Mouse (Mus musculus): Measurements from ENCODE around the gene Ccdc185. TPM values are rescaled to one million over a fixed set of nuclear protein-coding genes. Genes with fewer than 3 reads are reported as not detected.

The Ccdc185 gene
- polyA plus RNA-seq, 1 experiment from 2014 or later = not detected

GRCm38 (mm10) chr1:182727541-182727940, 21.4 kb downstream of the Ccdc185 start:
- ATAC-seq (ENCODE audit: low FRiP score) (no peak), DNase-seq (ENCODE audit: low spot score) (no peak)
- WGBS = 57% methylated on average over 12 of the region's 12 CpGs
- no peaks in the 10 kb centered on the region for H3K27me3 ChIP-seq (ENCODE audit: control insufficient read depth, insufficient read depth, low read length)
- no peaks in the 10 kb centered on the region for H3K4me1 ChIP-seq (replicated peaks; ENCODE audit: control insufficient read depth, insufficient read depth, low read length)
- no peak overlapping the region for H3K27ac ChIP-seq (ENCODE audit: low read depth, low read length)
- no peak overlapping the region for H3K4me3 ChIP-seq (ENCODE audit: low read depth, low read length)
- H3K9me3 ChIP-seq (ENCODE audit: control insufficient read depth, low read length) = no peaks in the 10 kb centered on the region
- H3K9ac ChIP-seq (ENCODE audit: low read depth, low read length) = no peak overlapping the region
- H3K4me2 ChIP-seq (replicated peaks; ENCODE audit: low read depth, low read length) = no peak overlapping the region
- H3K36me3 ChIP-seq (ENCODE audit: control insufficient read depth, insufficient read depth, low read length) = no peaks in the 10 kb centered on the region

- Histone ChIP-seq H3K27me3 (ENCODE audit: control insufficient read depth, insufficient read depth, low read length) (no peaks in the 10 kb centered on the region), H3K4me2 (replicated peaks; ENCODE audit: low read depth, low read length) (no peak overlapping the region), H3K9me3 (ENCODE audit: control insufficient read depth, low read length) (no peaks in the 10 kb centered on the region), H3K4me3 (ENCODE audit: low read depth, low read length) (no peak overlapping the region), H3K4me1 (replicated peaks; ENCODE audit: control insufficient read depth, insufficient read depth, low read length) (no peaks in the 10 kb centered on the region), H3K36me3 (ENCODE audit: control insufficient read depth, insufficient read depth, low read length) (no peaks in the 10 kb centered on the region), H3K9ac (ENCODE audit: low read depth, low read length) (no peak overlapping the region), H3K27ac (ENCODE audit: low read depth, low read length) (no peak overlapping the region)
- ATAC-seq (ENCODE audit: low FRiP score) (no peak), DNase-seq (ENCODE audit: low spot score) (no peak)
- WGBS = 80% methylated on average over 6 of the region's 6 CpGs
Observed at GRCm38 (mm10) chr1:182714236-182714935, 34.6 kb downstream of the Ccdc185 start.

GRCm38 (mm10) chr1:182711360-182711933, 37.5 kb downstream of the Ccdc185 start:
- Histone ChIP-seq H3K27ac (ENCODE audit: low read depth, low read length) (no peak overlapping the region), H3K4me2 (replicated peaks; ENCODE audit: low read depth, low read length) (no peak overlapping the region), H3K27me3 (ENCODE audit: control insufficient read depth, insufficient read depth, low read length) (no peaks in the 10 kb centered on the region), H3K4me3 (ENCODE audit: low read depth, low read length) (no peak overlapping the region), H3K36me3 (ENCODE audit: control insufficient read depth, insufficient read depth, low read length) (no peaks in the 10 kb centered on the region), H3K9ac (ENCODE audit: low read depth, low read length) (no peak overlapping the region), H3K4me1 (replicated peaks; ENCODE audit: control insufficient read depth, insufficient read depth, low read length) (no peaks in the 10 kb centered on the region), H3K9me3 (ENCODE audit: control insufficient read depth, low read length) (no peaks in the 10 kb centered on the region)
- 47% methylated on average over 7 of the region's 7 CpGs for WGBS
- DNase-seq (ENCODE audit: low spot score) (no peak), ATAC-seq (ENCODE audit: low FRiP score) (no peak; the same call in 1 of the 2 replicates)

GRCm38 (mm10) chr1:182707459-182707858, 41.5 kb downstream of the Ccdc185 start:
- no peak overlapping the region for H3K4me2 ChIP-seq (replicated peaks; ENCODE audit: low read depth, low read length)
- no peak overlapping the region for H3K9ac ChIP-seq (ENCODE audit: low read depth, low read length)
- no peak for ATAC-seq (ENCODE audit: low FRiP score)
- no peaks in the 10 kb centered on the region for H3K27me3 ChIP-seq (ENCODE audit: control insufficient read depth, insufficient read depth, low read length)
- no peaks in the 10 kb centered on the region for H3K4me1 ChIP-seq (replicated peaks; ENCODE audit: control insufficient read depth, insufficient read depth, low read length)
- H3K4me3 ChIP-seq (ENCODE audit: low read depth, low read length) = no peak overlapping the region
- no peaks in the 10 kb centered on the region for H3K36me3 ChIP-seq (ENCODE audit: control insufficient read depth, insufficient read depth, low read length)
- no peaks in the 10 kb centered on the region for H3K9me3 ChIP-seq (ENCODE audit: control insufficient read depth, low read length)
- DNase-seq (ENCODE audit: low spot score) = no peak
- WGBS = 93% methylated on average over 4 of the region's 4 CpGs
- H3K27ac ChIP-seq (ENCODE audit: low read depth, low read length) = no peak overlapping the region

- ATAC-seq (ENCODE audit: low FRiP score) = no peak
Observed at GRCm38 (mm10) chr1:182704882-182705281, 44.1 kb downstream of the Ccdc185 start.

GRCm38 (mm10) chr1:182699392-182700347, 49.3 kb downstream of the Ccdc185 start:
- no peak overlapping the region for H3K4me2 ChIP-seq (replicated peaks; ENCODE audit: low read depth, low read length)
- ATAC-seq (ENCODE audit: low FRiP score) (peak; percentile 35; the same call in 1 of the 2 replicates), DNase-seq (ENCODE audit: low spot score) (no peak)
- H3K4me1 ChIP-seq (replicated peaks; ENCODE audit: control insufficient read depth, insufficient read depth, low read length) = no peaks in the 10 kb centered on the region
- no peaks in the 10 kb centered on the region for H3K9me3 ChIP-seq (ENCODE audit: control insufficient read depth, low read length)
- no peak overlapping the region for H3K4me3 ChIP-seq (ENCODE audit: low read depth, low read length)
- WGBS = 74% methylated on average over 9 of the region's 9 CpGs
- no peak overlapping the region for H3K27ac ChIP-seq (ENCODE audit: low read depth, low read length)
- no peak overlapping the region for H3K9ac ChIP-seq (ENCODE audit: low read depth, low read length)
- no peaks in the 10 kb centered on the region for H3K27me3 ChIP-seq (ENCODE audit: control insufficient read depth, insufficient read depth, low read length)
- no peaks in the 10 kb centered on the region for H3K36me3 ChIP-seq (ENCODE audit: control insufficient read depth, insufficient read depth, low read length)

More at GRCm38 (mm10) chr1:182704882-182705281, 44.1 kb downstream of the Ccdc185 start:
- H3K36me3 ChIP-seq (ENCODE audit: control insufficient read depth, insufficient read depth, low read length) = no peaks in the 10 kb centered on the region
- no peak overlapping the region for H3K4me3 ChIP-seq (ENCODE audit: low read depth, low read length)
- no peaks in the 10 kb centered on the region for H3K4me1 ChIP-seq (replicated peaks; ENCODE audit: control insufficient read depth, insufficient read depth, low read length)
- no peak overlapping the region for H3K27ac ChIP-seq (ENCODE audit: low read depth, low read length)
- WGBS = 46% methylated on average over 2 of the region's 2 CpGs
- H3K27me3 ChIP-seq (ENCODE audit: control insufficient read depth, insufficient read depth, low read length) = no peaks in the 10 kb centered on the region
- no peak overlapping the region for H3K4me2 ChIP-seq (replicated peaks; ENCODE audit: low read depth, low read length)
- no peaks in the 10 kb centered on the region for H3K9me3 ChIP-seq (ENCODE audit: control insufficient read depth, low read length)
- DNase-seq (ENCODE audit: low spot score) = no peak
- H3K9ac ChIP-seq (ENCODE audit: low read depth, low read length) = no peak overlapping the region

Other genes with a start within 250 kb of the Ccdc185 start
- 69.5 and 78.2 TPM in 2 replicates for gene Capn2, start 231.6 kb downstream of the Ccdc185 start, polyA plus RNA-seq (2014; fragmentation: Nextera tagmentation; extraction: Ambion mirVana)
- gene Capn8, start 184.2 kb downstream of the Ccdc185 start, polyA plus RNA-seq (2014; fragmentation: Nextera tagmentation; extraction: Ambion mirVana) = not detected in 2 replicates
- gene Susd4, start 14.7 kb upstream of the Ccdc185 start, polyA plus RNA-seq (2014; fragmentation: Nextera tagmentation; extraction: Ambion mirVana) = 25.9 and 27.2 TPM in 2 replicates
- gene Tlr5, start 205.6 kb upstream of the Ccdc185 start, polyA plus RNA-seq (2014; fragmentation: Nextera tagmentation; extraction: Ambion mirVana) = 0.96 and 1.3 TPM in 2 replicates